12 mouse cellular contexts compared by ENCODE assay signal in genomic region chr17:87478569-87478968, GRCm38 (mm10). TPM values are rescaled to one million over a fixed set of nuclear protein-coding genes. Genes with fewer than 3 reads are reported as not detected.
DNase-seq lines count a peak whose midpoint lies in the region; ATAC-seq and TF ChIP-seq lines count a peak whose summit lies in the region.
"Had no signal": no experiment of that assay in that cellular context is flagged by ENCODE, and none has a peak within 500 bp of the region (broad histone marks: within the 10 kb centered on the region; RNA-seq: fewer than 3 reads in every experiment).

No protein-coding gene starts in this region.

- no peak overlapping the region for H3K4me3 ChIP-seq in intestine, embryonic 15.5 days (replicated peaks)
- no peak overlapping the region for H3K4me3 ChIP-seq in intestine, postnatal 0 days (ENCODE audit: low read depth, low read length)
- H3K4me3 ChIP-seq in intestine, embryonic 16.5 days (ENCODE audit: low read length): no peak overlapping the region
- H3K4me3 ChIP-seq: megakaryocyte, embryonic 14.5 days; stomach, embryonic 15.5 days had no signal

- peak overlapping the region; percentile 32; the same call in 1 of the 2 replicates for H3K27ac ChIP-seq in intestine, embryonic 15.5 days
- no peak overlapping the region for H3K27ac ChIP-seq in intestine, postnatal 0 days (ENCODE audit: low read depth, low read length)
- peak overlapping the region; percentile 23 for H3K27ac ChIP-seq in intestine, embryonic 16.5 days (ENCODE audit: low read length)
- H3K27ac ChIP-seq: stomach, embryonic 15.5 days had no signal

- no peak overlapping the region for H3K4me2 ChIP-seq in intestine, embryonic 15.5 days (replicated peaks)
- no peak overlapping the region for H3K4me2 ChIP-seq in intestine, postnatal 0 days (replicated peaks; ENCODE audit: low read depth)
- no peak overlapping the region for H3K4me2 ChIP-seq in intestine, embryonic 16.5 days (ENCODE audit: low read depth, low read length)
- H3K4me2 ChIP-seq: stomach, embryonic 15.5 days had no signal

- no peaks in the 10 kb centered on the region for H3K9me3 ChIP-seq in intestine, embryonic 15.5 days
- H3K9me3 ChIP-seq in intestine, postnatal 0 days (ENCODE audit: control insufficient read depth): no peaks in the 10 kb centered on the region
- H3K9me3 ChIP-seq in intestine, embryonic 16.5 days (ENCODE audit: control insufficient read depth, low read length): no peaks in the 10 kb centered on the region
- H3K9me3 ChIP-seq: stomach, embryonic 15.5 days had no signal

- H3K36me3 ChIP-seq in intestine, embryonic 15.5 days: no peaks in the 10 kb centered on the region
- H3K36me3 ChIP-seq in intestine, postnatal 0 days (ENCODE audit: control insufficient read depth, insufficient read depth): no peaks in the 10 kb centered on the region
- no peaks in the 10 kb centered on the region for H3K36me3 ChIP-seq in intestine, embryonic 16.5 days (ENCODE audit: control insufficient read depth, insufficient read depth, low read length)
- H3K36me3 ChIP-seq: stomach, embryonic 15.5 days had no signal

- DNase-seq in adrenal gland, postnatal 36 days: peak; percentile 33 to 42
- peak; percentile 88 to 94 for DNase-seq in cerebellum, postnatal 10 days
- DNase-seq in kidney, postnatal 4 days: no peak

- TF ChIP-seq CTCF in intestine, postnatal 0 days (IDR thresholded peaks at IDR 0.05; ENCODE audit: low read depth): no peak

- no peak for ATAC-seq in intestine, embryonic 15.5 days
- ATAC-seq in intestine, postnatal 0 days: no peak
- no peak for ATAC-seq in intestine, embryonic 16.5 days
- ATAC-seq in CD4-positive, CD25-positive, alpha-beta regulatory T cell, adult 4 months: no peak
- ATAC-seq in megakaryocyte progenitor cell, adult 5-6 weeks (replicated peaks; ENCODE audit: poor library complexity): no peak

- H3K9ac ChIP-seq in intestine, embryonic 15.5 days: no peak overlapping the region
- H3K9ac ChIP-seq in intestine, postnatal 0 days (ENCODE audit: low read depth, low read length): no peak overlapping the region
- no peak overlapping the region for H3K9ac ChIP-seq in intestine, embryonic 16.5 days (ENCODE audit: low read depth, low read length)
- H3K9ac ChIP-seq: stomach, embryonic 15.5 days had no signal

- no peaks in the 10 kb centered on the region for H3K27me3 ChIP-seq in intestine, embryonic 15.5 days (replicated peaks)
- H3K27me3 ChIP-seq in intestine, postnatal 0 days (replicated peaks; ENCODE audit: control insufficient read depth, insufficient read depth, low read length): no peaks in the 10 kb centered on the region
- H3K27me3 ChIP-seq in intestine, embryonic 16.5 days (replicated peaks; ENCODE audit: control insufficient read depth, insufficient read depth, low read length): no peaks in the 10 kb centered on the region
- H3K27me3 ChIP-seq: stomach, embryonic 15.5 days had no signal

- H3K4me1 ChIP-seq in intestine, embryonic 15.5 days (replicated peaks): peaks cover 31% of the 10 kb centered on the region
- peaks cover 19% of the 10 kb centered on the region for H3K4me1 ChIP-seq in intestine, postnatal 0 days (replicated peaks; ENCODE audit: control insufficient read depth, insufficient read depth, low read length)
- H3K4me1 ChIP-seq in intestine, embryonic 16.5 days (ENCODE audit: control insufficient read depth, insufficient read depth, low read length): peaks cover 36% of the 10 kb centered on the region

- WGBS in intestine, embryonic 15.5 days: 70% methylated on average over 9 of the region's 9 CpGs
- 72% methylated on average over 9 of the region's 9 CpGs for WGBS in intestine, postnatal 0 days
- WGBS in intestine, embryonic 16.5 days: 65% methylated on average over 9 of the region's 9 CpGs

RNA-seq across cellular contexts. Expression of gene Calm2, which starts 31.8 kb away (rescaled TPM):
- 1,049 and 1,135 TPM in 2 replicates for polyA plus RNA-seq in intestine, embryonic 15.5 days (2015; fragmentation: Nextera tagmentation; extraction: Ambion mirVana)
- 756 and 774 TPM in 2 replicates for polyA plus RNA-seq in intestine, postnatal 0 days (2015; fragmentation: Nextera tagmentation; extraction: Ambion mirVana)
- 100 to 1,000 TPM; 420 to 539 TPM for total RNA-seq in adrenal gland, postnatal 36 days (2021)
- polyA plus RNA-seq in intestine, embryonic 16.5 days (2015; fragmentation: Nextera tagmentation; extraction: Ambion mirVana): 1,041 and 1,116 TPM in 2 replicates
- 100 to 1,000 TPM; 533 to 583 TPM for polyA plus RNA-seq in CD4-positive, CD25-positive, alpha-beta regulatory T cell, adult 4 months (2017; shearing (Covaris generic))
- total RNA-seq in megakaryocyte progenitor cell, adult 5-6 weeks (2015): 664 and 692 TPM in 2 replicates
- total RNA-seq in megakaryocyte progenitor cell, adult 5-6 weeks (2017): 1,536 and 1,800 TPM in 2 replicates

RNA-seq across cellular contexts. Expression of gene Stpg4, which starts 51.0 kb away (rescaled TPM):
- polyA plus RNA-seq in intestine, embryonic 15.5 days (2015; fragmentation: Nextera tagmentation; extraction: Ambion mirVana): not detected in 2 replicates
- polyA plus RNA-seq in intestine, postnatal 0 days (2015; fragmentation: Nextera tagmentation; extraction: Ambion mirVana): not detected in 2 replicates
- total RNA-seq in adrenal gland, postnatal 36 days (2021): not detected
- polyA plus RNA-seq in intestine, embryonic 16.5 days (2015; fragmentation: Nextera tagmentation; extraction: Ambion mirVana): not detected in 2 replicates
- not detected for polyA plus RNA-seq in CD4-positive, CD25-positive, alpha-beta regulatory T cell, adult 4 months (2017; shearing (Covaris generic))
- 1.0 TPM in 1 of 2 replicates, not detected in the other for total RNA-seq in megakaryocyte progenitor cell, adult 5-6 weeks (2015)
- total RNA-seq in megakaryocyte progenitor cell, adult 5-6 weeks (2017): not detected in 2 replicates
- total RNA-seq: MEL had no signal
- polyA plus RNA-seq: cortical plate, adult 2 months; stomach, embryonic 15.5 days had no signal

Comparison
In these comparisons a context has a peak if more than half of its experiments do, and no peak if none do; other contexts are left out.
1. DNase-seq: peak in adrenal gland, postnatal 36 days (2 of 2) and cerebellum, postnatal 10 days (2 of 2); none in kidney, postnatal 4 days (0 of 2).